Mouse (Mus musculus) right cerebral cortex, postnatal 25 days (tissue): ENCODE measurements around the gene Olfr1240.

Experiments used
- DNase-seq: peaks from one replicate; pipeline ENCODE4 v3.0.0; 2022

The Olfr1240 gene

GRCm38 (mm10) chr2:89442900-89443299, at the start of gene Olfr1240:
Gene Olfr1240, minus strand, starts transcription at chr2:89443000.
- no peak for DNase-seq

- no peak for DNase-seq
Observed at GRCm38 (mm10) chr2:89487026-89487425, 44.2 kb upstream of the Olfr1240 start, which contains the start of gene Olfr1241. Gene Olfr1241, minus strand, starts transcription at chr2:89487126.

GRCm38 (mm10) chr2:89420307-89420706, 22.5 kb downstream of the Olfr1240 start, which contains the start of gene Olfr1239:
Gene Olfr1239, minus strand, starts transcription at chr2:89420407.
- no peak for DNase-seq

- no peak for DNase-seq
Observed at GRCm38 (mm10) chr2:89414557-89414956, 28.2 kb downstream of the Olfr1240 start.

GRCm38 (mm10) chr2:89409576-89409975, 33.2 kb downstream of the Olfr1240 start, which contains the start of gene Olfr1238:
Gene Olfr1238, minus strand, starts transcription at chr2:89409676.
- DNase-seq, result no peak

GRCm38 (mm10) chr2:89400882-89401281, 41.9 kb downstream of the Olfr1240 start:
- no peak for DNase-seq
